Mouse (Mus musculus): ENCODE results near the gene Drg1. TPM values are rescaled to one million over a fixed set of nuclear protein-coding genes. Genes with fewer than 3 reads are reported as not detected.
A peak's percentile ranks its signal among the peaks of the same experiment; 100 is the strongest.
"Not testable (repeated sequence)": the region's sequence is repeated elsewhere in the genome, so short reads cannot be mapped to it uniquely, and the experiment has no call there.

The Drg1 gene
- polyA plus RNA-seq, 1 experiment from 2014 or later = 232 TPM

DNA sequence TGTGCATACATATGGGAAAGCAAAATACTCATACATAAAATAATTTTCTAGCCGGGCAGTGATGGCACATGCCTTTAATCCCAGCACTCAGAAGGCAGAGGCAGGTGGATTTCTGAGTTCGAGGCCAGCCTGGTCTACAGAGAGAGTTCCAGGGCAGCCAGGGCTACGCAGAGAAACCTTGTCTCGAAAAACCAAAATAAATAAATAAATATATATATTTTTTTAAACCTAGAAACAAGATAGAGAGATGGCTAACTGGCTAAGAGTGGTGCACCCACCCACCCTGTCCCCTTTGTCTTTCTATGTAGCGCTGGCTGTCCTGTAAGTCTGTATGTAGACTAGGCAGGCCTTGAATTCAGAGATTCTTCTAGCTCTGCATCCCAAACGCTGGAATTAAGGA, 93.7 kb downstream of the Drg1 start:
- ATAC-seq (ENCODE audit: insufficient read depth, low FRiP score, low read depth); H3K27ac ChIP-seq; H3K4me2 ChIP-seq; H3K27me3 ChIP-seq (replicated peaks); H3K4me1 ChIP-seq; H3K9ac ChIP-seq; H3K36me3 ChIP-seq; H3K9me3 ChIP-seq; H3K4me3 ChIP-seq (replicated peaks): not testable (repeated sequence)
- WGBS = 55% methylated on average over 5 of the region's 6 CpGs

DNA sequence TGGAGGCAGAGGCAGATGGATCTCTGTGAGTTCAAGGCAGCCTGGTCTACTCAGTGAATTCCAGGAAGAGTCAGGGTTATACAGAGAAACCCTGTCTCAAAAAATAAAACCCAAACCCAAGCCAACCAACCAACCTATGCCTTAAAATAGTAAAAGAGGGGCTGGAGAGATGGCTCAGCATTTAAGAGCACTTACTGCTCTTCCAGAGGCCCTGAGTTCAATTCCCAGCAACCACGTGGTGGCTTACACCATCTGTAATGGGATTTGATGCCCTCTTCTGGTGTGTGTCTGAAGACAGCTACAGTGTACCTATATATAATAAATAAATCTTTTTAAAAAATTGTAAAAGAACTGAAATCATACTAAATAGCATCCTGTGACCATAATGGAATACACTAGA, 94.3 kb downstream of the Drg1 start:
- H3K4me2 ChIP-seq; H3K4me3 ChIP-seq (replicated peaks); ATAC-seq (ENCODE audit: insufficient read depth, low FRiP score, low read depth); H3K27ac ChIP-seq; H3K9ac ChIP-seq; H3K27me3 ChIP-seq (replicated peaks); H3K9me3 ChIP-seq; H3K4me1 ChIP-seq; H3K36me3 ChIP-seq: not testable (repeated sequence)
- 70% methylated on average over 1 of the region's 1 CpGs for WGBS

DNA sequence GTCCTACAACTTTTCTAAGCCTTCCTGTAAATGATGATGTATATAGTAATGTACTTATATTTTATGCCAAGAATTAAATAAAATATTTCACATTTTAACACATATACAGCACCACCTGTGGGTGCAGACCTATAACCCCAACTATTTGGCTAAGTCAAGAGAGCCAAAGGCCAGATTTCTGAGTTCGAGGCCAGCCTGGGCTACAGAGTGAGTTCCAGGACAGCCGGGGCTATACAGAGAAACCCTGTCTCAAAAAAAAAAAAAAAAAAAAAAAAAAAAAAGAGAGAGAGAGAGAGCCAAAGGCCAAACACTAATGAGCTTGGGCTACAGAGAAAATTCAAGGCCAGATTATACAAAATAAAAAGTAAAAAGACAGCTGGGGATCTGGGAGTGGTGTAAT, 97.2 kb downstream of the Drg1 start:
- not testable (repeated sequence) for H3K4me1 ChIP-seq; H3K4me3 ChIP-seq (replicated peaks); H3K9me3 ChIP-seq; H3K27ac ChIP-seq; H3K9ac ChIP-seq; H3K4me2 ChIP-seq; H3K27me3 ChIP-seq (replicated peaks); H3K36me3 ChIP-seq
- ATAC-seq (ENCODE audit: insufficient read depth, low FRiP score, low read depth) = peak; percentile 51
- 73% methylated on average over 2 of the region's 2 CpGs for WGBS

GRCm38 (mm10) chr11:3167571-3168001, 98.6 kb downstream of the Drg1 start:
- not testable (repeated sequence) for H3K9ac ChIP-seq; ATAC-seq (ENCODE audit: insufficient read depth, low FRiP score, low read depth); H3K27me3 ChIP-seq (replicated peaks); H3K27ac ChIP-seq; H3K36me3 ChIP-seq; H3K4me1 ChIP-seq; H3K4me3 ChIP-seq (replicated peaks); H3K9me3 ChIP-seq; H3K4me2 ChIP-seq
- WGBS = 70% methylated on average over 4 of the region's 4 CpGs

- H3K4me3 ChIP-seq (replicated peaks); H3K27me3 ChIP-seq (replicated peaks); H3K4me2 ChIP-seq; H3K27ac ChIP-seq; H3K9ac ChIP-seq; H3K9me3 ChIP-seq; H3K4me1 ChIP-seq; H3K36me3 ChIP-seq: not testable (repeated sequence)
- ATAC-seq (ENCODE audit: insufficient read depth, low FRiP score, low read depth) = 0 out of 2 replicates have a peak, but pooled peaks have one; percentile 14
- 84% methylated on average over 4 of the region's 4 CpGs for WGBS
Observed at GRCm38 (mm10) chr11:3167129-3167528, 99.1 kb downstream of the Drg1 start.

GRCm38 (mm10) chr11:3166321-3166720, 99.9 kb downstream of the Drg1 start:
- not testable (repeated sequence) for H3K4me2 ChIP-seq; ATAC-seq (ENCODE audit: insufficient read depth, low FRiP score, low read depth); H3K27ac ChIP-seq; H3K9ac ChIP-seq; H3K4me1 ChIP-seq; H3K27me3 ChIP-seq (replicated peaks); H3K36me3 ChIP-seq; H3K9me3 ChIP-seq; H3K4me3 ChIP-seq (replicated peaks)

GRCm38 (mm10) chr11:3165210-3165782, 100.9 kb downstream of the Drg1 start:
- H3K4me3 ChIP-seq (replicated peaks); H3K27me3 ChIP-seq (replicated peaks); H3K27ac ChIP-seq; H3K9me3 ChIP-seq; H3K4me1 ChIP-seq; H3K36me3 ChIP-seq; H3K9ac ChIP-seq; H3K4me2 ChIP-seq: not testable (repeated sequence)
- peak; percentile 16 for ATAC-seq (ENCODE audit: insufficient read depth, low FRiP score, low read depth)
- WGBS = 73% methylated on average over 3 of the region's 5 CpGs

- not testable (repeated sequence) for H3K9me3 ChIP-seq; H3K36me3 ChIP-seq; H3K9ac ChIP-seq; H3K27me3 ChIP-seq (replicated peaks); H3K4me1 ChIP-seq; H3K4me2 ChIP-seq; H3K4me3 ChIP-seq (replicated peaks); ATAC-seq (ENCODE audit: insufficient read depth, low FRiP score, low read depth); H3K27ac ChIP-seq
- whole genome bisulfite sequencing = 55% methylated on average over 3 of the region's 3 CpGs
Observed at GRCm38 (mm10) chr11:3163661-3164060, 102.6 kb downstream of the Drg1 start.

GRCm38 (mm10) chr11:3163122-3163521, 103.1 kb downstream of the Drg1 start:
- H3K4me1 ChIP-seq; H3K27me3 ChIP-seq (replicated peaks); H3K4me3 ChIP-seq (replicated peaks); H3K9ac ChIP-seq; H3K9me3 ChIP-seq; H3K4me2 ChIP-seq; ATAC-seq (ENCODE audit: insufficient read depth, low FRiP score, low read depth); H3K27ac ChIP-seq; H3K36me3 ChIP-seq: not testable (repeated sequence)
- 89% methylated on average over 2 of the region's 2 CpGs for WGBS

GRCm38 (mm10) chr11:3162236-3162897, 103.8 kb downstream of the Drg1 start:
- ATAC-seq (ENCODE audit: insufficient read depth, low FRiP score, low read depth) = peak; percentile 41
- not testable (repeated sequence) for H3K4me2 ChIP-seq

DNA sequence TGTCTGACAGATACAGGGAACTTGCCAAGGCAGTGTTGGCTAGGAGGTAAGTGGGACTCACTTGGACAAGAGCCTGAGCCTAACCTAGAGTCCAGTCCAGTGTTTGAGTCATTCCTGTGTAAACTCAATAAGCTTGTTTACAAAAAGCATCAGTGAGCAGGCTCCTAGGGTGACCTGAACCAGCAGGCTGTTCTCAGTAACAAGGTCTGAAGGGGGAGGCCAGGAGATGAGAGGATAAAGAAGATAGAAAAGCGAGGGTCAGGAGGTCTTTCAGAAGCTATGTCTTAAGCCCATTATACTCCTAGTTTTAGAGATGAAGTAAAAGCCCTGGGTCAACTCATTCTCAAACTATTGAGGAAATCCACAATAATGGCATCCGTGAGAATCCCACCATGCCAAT, 104.8 kb downstream of the Drg1 start:
- H3K4me3 ChIP-seq (replicated peaks); H3K9ac ChIP-seq; H3K36me3 ChIP-seq; H3K4me2 ChIP-seq; H3K4me1 ChIP-seq; H3K9me3 ChIP-seq; H3K27me3 ChIP-seq (replicated peaks); H3K27ac ChIP-seq; ATAC-seq (ENCODE audit: insufficient read depth, low FRiP score, low read depth): not testable (repeated sequence)
- WGBS = 50% methylated on average over 1 of the region's 2 CpGs

More at GRCm38 (mm10) chr11:3162236-3162897, 103.8 kb downstream of the Drg1 start:
- not testable (repeated sequence) for H3K36me3 ChIP-seq; H3K27me3 ChIP-seq (replicated peaks); H3K4me1 ChIP-seq; H3K4me3 ChIP-seq (replicated peaks); H3K27ac ChIP-seq; H3K9ac ChIP-seq; H3K9me3 ChIP-seq
- WGBS = 63% methylated on average over 5 of the region's 5 CpGs

DNA sequence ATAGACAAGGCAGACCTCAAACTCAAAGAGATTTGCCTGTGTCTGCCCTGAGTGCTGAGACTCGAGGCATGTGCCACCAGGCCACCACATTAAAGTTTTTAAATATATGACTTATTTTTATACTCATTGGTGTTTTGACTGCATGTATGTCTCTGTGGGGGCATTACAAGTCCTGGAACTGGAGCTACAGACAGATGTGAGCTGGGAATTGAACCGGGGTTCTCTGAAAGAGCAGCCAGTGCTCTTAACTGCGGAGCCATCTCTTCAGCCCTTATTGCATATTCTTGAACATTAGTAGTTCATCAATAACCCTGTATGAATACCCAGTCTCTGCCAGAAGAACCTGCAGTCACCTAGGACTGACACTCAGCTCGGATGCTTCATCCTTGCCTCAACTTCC, 107.4 kb downstream of the Drg1 start:
- not testable (repeated sequence) for H3K9me3 ChIP-seq; H3K4me3 ChIP-seq (replicated peaks); H3K4me1 ChIP-seq; H3K27me3 ChIP-seq (replicated peaks); H3K27ac ChIP-seq; H3K36me3 ChIP-seq; ATAC-seq (ENCODE audit: insufficient read depth, low FRiP score, low read depth); H3K4me2 ChIP-seq; H3K9ac ChIP-seq
- 88% methylated on average over 4 of the region's 4 CpGs for WGBS

- H3K4me2 ChIP-seq; H3K36me3 ChIP-seq; H3K9ac ChIP-seq; H3K9me3 ChIP-seq; ATAC-seq (ENCODE audit: insufficient read depth, low FRiP score, low read depth); H3K4me3 ChIP-seq (replicated peaks); H3K27ac ChIP-seq; H3K4me1 ChIP-seq; H3K27me3 ChIP-seq (replicated peaks): not testable (repeated sequence)
- 94% methylated on average over 6 of the region's 6 CpGs for WGBS
Observed at GRCm38 (mm10) chr11:3157996-3158395, 108.2 kb downstream of the Drg1 start.

Measured in stomach, embryonic 15.5 days (tissue).